Mouse (Mus musculus) heart, embryonic 13.5 days (tissue): ENCODE measurements at regions not wholly inside any gene's neighbourhood (a gene's known extent, or its start where the extent isn't known, plus 50 kb on each side); places are given as distances from the start of the nearest gene placed in this dataset.

Experiments used
- ATAC-seq: fragments of 200-750 bp; cut with Nextera tagmentation; 2 replicates; pipeline ENCODE4 v1.8.0; 2017; ENCODE audit warnings: moderate TSS enrichment; ENCODE audit not compliant: insufficient number of reproducible peaks, low FRiP score, low TSS enrichment; ENCODE audit errors: extremely low read depth
- H3K27ac ChIP-seq: fragments of 300-500 bp; sonication (generic); replicated peaks from 2 replicates; pipeline ENCODE4 v1.5.1; 2015; ENCODE audit warnings: moderate library complexity, mild to moderate bottlenecking, inconsistent platforms
- H3K27me3 ChIP-seq: fragments of 300-500 bp; sonication (generic); replicated peaks from 2 replicates; pipeline ENCODE4 v1.6.1; 2015; ENCODE audit warnings: mild to moderate bottlenecking, inconsistent platforms
- H3K36me3 ChIP-seq: fragments of 300-500 bp; sonication (generic); 2 replicates; pipeline ENCODE4 v1.6.1; 2015; ENCODE audit warnings: mild to moderate bottlenecking, inconsistent platforms
- H3K4me1 ChIP-seq: fragments of 300-500 bp; sonication (generic); 2 replicates; pipeline ENCODE4 v1.6.1; 2015; ENCODE audit warnings: inconsistent platforms
- H3K4me2 ChIP-seq: fragments of 300-500 bp; sonication (generic); 2 replicates; pipeline ENCODE4 v1.6.1; 2015; ENCODE audit warnings: inconsistent platforms, mild to moderate bottlenecking, moderate library complexity
- H3K4me3 ChIP-seq: fragments of 300-500 bp; sonication (generic); 2 replicates; pipeline ENCODE4 v1.5.1; 2015; ENCODE audit warnings: moderate library complexity, mild to moderate bottlenecking, inconsistent platforms
- H3K9ac ChIP-seq: fragments of 300-500 bp; sonication (generic); 2 replicates; pipeline ENCODE4 v1.6.1; 2015; ENCODE audit warnings: inconsistent platforms, mild to moderate bottlenecking, moderate library complexity
- H3K9me3 ChIP-seq: fragments of 300-500 bp; sonication (generic); 2 replicates; pipeline ENCODE4 v1.6.1; 2016; ENCODE audit warnings: inconsistent platforms
- WGBS: fragments of 180-500 bp; shearing (Covaris S2); methylation state at CpG from one replicate; pipeline ENCODE4 v1.1.7; 2015; ENCODE audit warnings: mixed read lengths; 5-methylcytosine and 5-hydroxymethylcytosine counted together

DNA sequence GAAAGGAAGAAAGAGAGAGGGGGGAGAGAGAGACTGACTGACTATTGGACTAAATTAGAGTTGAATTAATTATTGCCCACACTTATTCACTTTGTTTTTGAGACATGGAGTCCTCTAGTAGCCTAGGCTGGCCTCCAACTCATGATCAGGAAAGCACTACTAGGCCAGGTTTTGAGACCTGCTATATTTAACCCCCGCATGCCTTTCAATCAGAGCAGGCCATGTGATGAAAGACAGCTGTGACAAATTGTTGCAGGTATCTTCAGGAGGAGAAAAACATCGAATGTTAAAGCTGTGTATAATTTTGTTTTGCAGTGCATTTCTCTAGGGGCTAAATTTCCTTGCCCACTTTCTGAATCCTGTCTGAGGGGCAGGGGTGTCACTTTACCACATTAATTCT is 53.1 kb upstream of the Lrig2 start:
- WGBS: 41% methylated on average over 2 of the region's 2 CpGs
- Histone ChIP-seq H3K27me3 (no peaks in the 10 kb centered on the region), H3K4me3 (no peak overlapping the region), H3K4me1 (peaks cover 40% of the 10 kb centered on the region), H3K9ac (no peak overlapping the region), H3K9me3 (no peaks in the 10 kb centered on the region), H3K4me2 (no peak overlapping the region), H3K36me3 (no peaks in the 10 kb centered on the region), H3K27ac (peak overlapping the region; percentile 82)
- ATAC-seq: no peak

- H3K4me3 ChIP-seq: no peak overlapping the region
- H3K9ac ChIP-seq: no peak overlapping the region
- no peaks in the 10 kb centered on the region for H3K36me3 ChIP-seq
- no peak for ATAC-seq
- 23% methylated on average over 4 of the region's 4 CpGs for WGBS
- H3K9me3 ChIP-seq: no peaks in the 10 kb centered on the region
- no peaks in the 10 kb centered on the region for H3K27me3 ChIP-seq
- H3K4me1 ChIP-seq: peaks cover 37% of the 10 kb centered on the region
- no peak overlapping the region for H3K4me2 ChIP-seq
- H3K27ac ChIP-seq: no peak overlapping the region
Measured at GRCm38 (mm10) chr3:104561567-104561966, 49.8 kb upstream of the Lrig2 start.
